Mouse (Mus musculus): ENCODE measurements around the gene Ano6.

Gene Ano6

GRCm38 (mm10) chr15:95915477-95915876 lies 124.8 kb downstream of the Ano6 start:
- POLR2A ChIA-PET, result no interaction called here
- CTCF ChIA-PET, result no interaction called here

- CTCF ChIA-PET, result interaction anchor here in 1 of 4 experiments (0.6 kb wide), 1 partner anchor 129 kb away, joined by 19 read pairs; no protein-coding TSS in a partner anchor
Observed at GRCm38 (mm10) chr15:95917330-95917729, 126.7 kb downstream of the Ano6 start.

GRCm38 (mm10) chr15:95920047-95920446 lies 129.4 kb downstream of the Ano6 start:
- ChIA-PET POLR2A (no interaction called here), CTCF (no interaction called here)

More at GRCm38 (mm10) chr15:95917330-95917729, 126.7 kb downstream of the Ano6 start:
- POLR2A ChIA-PET, result no interaction called here

GRCm38 (mm10) chr15:95921072-95921471 lies 130.4 kb downstream of the Ano6 start:
- ChIA-PET POLR2A (no interaction called here), CTCF (no interaction called here)

GRCm38 (mm10) chr15:95921639-95922038 lies 131.0 kb downstream of the Ano6 start:
- POLR2A ChIA-PET, result no interaction called here
- CTCF ChIA-PET, result interaction anchor here in 1 of 4 experiments (0.6 kb wide), 1 partner anchor 114 kb away, joined by 3 read pairs; no protein-coding TSS in a partner anchor

GRCm38 (mm10) chr15:95922558-95922957 lies 131.9 kb downstream of the Ano6 start:
- POLR2A ChIA-PET, result interaction anchor here in 2 of 4 experiments (0.8 to 1.0 kb wide), 2 partner anchors 9 to 12 kb away, joined by 3 read pairs; no protein-coding TSS in a partner anchor
- CTCF ChIA-PET, result interaction anchor here in 1 of 4 experiments (1.1 kb wide), 1 partner anchor 160 kb away, joined by 3 read pairs; no protein-coding TSS in a partner anchor

GRCm38 (mm10) chr15:95925334-95925986 lies 134.8 kb downstream of the Ano6 start:
- ChIA-PET POLR2A (no interaction called here), CTCF (no interaction called here)

GRCm38 (mm10) chr15:95929087-95929486 lies 138.4 kb downstream of the Ano6 start:
- ChIA-PET POLR2A (no interaction called here), CTCF (interaction anchor here in 1 of 4 experiments (0.7 kb wide), 1 partner anchor 189 kb away, joined by 3 read pairs; no protein-coding TSS in a partner anchor)

GRCm38 (mm10) chr15:95931013-95931775 lies 140.6 kb downstream of the Ano6 start:
- ChIA-PET CTCF (interaction anchor here in 1 of 4 experiments (0.5 to 0.7 kb wide), 2 partner anchors 158 to 540 kb away, joined by 3 read pairs; no protein-coding TSS in a partner anchor), POLR2A (no interaction called here)

- CTCF ChIA-PET, result interaction anchor here in 1 of 4 experiments (0.5 to 0.7 kb wide), 2 partner anchors 102 to 207 kb away, joined by 3 read pairs; no protein-coding TSS in a partner anchor
- POLR2A ChIA-PET, result interaction anchor here in 2 of 4 experiments (1.0 to 1.3 kb wide), 2 partner anchors 9 to 144 kb away, joined by 3 to 4 read pairs; no protein-coding TSS in a partner anchor
Observed at GRCm38 (mm10) chr15:95932358-95932757, 141.7 kb downstream of the Ano6 start.

GRCm38 (mm10) chr15:95935141-95935540 lies 144.5 kb downstream of the Ano6 start:
- POLR2A ChIA-PET, result no interaction called here
- CTCF ChIA-PET, result interaction anchor here in 1 of 4 experiments (0.6 kb wide), 1 partner anchor 212 kb away, joined by 4 read pairs; no protein-coding TSS in a partner anchor

GRCm38 (mm10) chr15:95943470-95943869 lies 152.8 kb downstream of the Ano6 start:
- ChIA-PET CTCF (interaction anchor here in 2 of 4 experiments (0.7 to 1.3 kb wide), 3 partner anchors 22 to 156 kb away, joined by 3 to 10 read pairs (median 3); no protein-coding TSS in a partner anchor), POLR2A (no interaction called here)

GRCm38 (mm10) chr15:95944299-95944698 lies 153.7 kb downstream of the Ano6 start:
- CTCF ChIA-PET, result interaction anchor here in 1 of 4 experiments (0.6 to 1.3 kb wide), 4 partner anchors 21 to 108 kb away, joined by 3 to 4 read pairs (median 3); no protein-coding TSS in a partner anchor
- POLR2A ChIA-PET, result interaction anchor here in 1 of 4 experiments (0.6 to 0.9 kb wide), 3 partner anchors 13 to 765 kb away, joined by 3 to 4 read pairs (median 3); no protein-coding TSS in a partner anchor

- POLR2A ChIA-PET, result no interaction called here
- CTCF ChIA-PET, result interaction anchor here in 2 of 4 experiments (0.7 to 1.0 kb wide), 2 partner anchors 8 to 183 kb away, joined by 3 read pairs; no protein-coding TSS in a partner anchor
Observed at GRCm38 (mm10) chr15:95945951-95946708, 155.5 kb downstream of the Ano6 start.

- POLR2A ChIA-PET, result interaction anchor here in 2 of 4 experiments (0.9 to 1.2 kb wide), 4 partner anchors 14 to 161 kb away, joined by 3 to 5 read pairs (median 3); partner anchors contain the start of gene Ano6 (in 1 of the 2)
- CTCF ChIA-PET, result interaction anchor here in 1 of 4 experiments (0.9 to 1.0 kb wide), 2 partner anchors 23 to 399 kb away, joined by 3 read pairs; no protein-coding TSS in a partner anchor
Observed at GRCm38 (mm10) chr15:95948411-95948810, 157.8 kb downstream of the Ano6 start.

GRCm38 (mm10) chr15:95949336-95949735 lies 158.7 kb downstream of the Ano6 start:
- ChIA-PET POLR2A (interaction anchor here in 2 of 4 experiments (0.6 to 1.1 kb wide), 2 partner anchors 13 to 26 kb away, joined by 3 read pairs; no protein-coding TSS in a partner anchor), CTCF (interaction anchor here in 1 of 4 experiments (0.6 kb wide), 1 partner anchor 1614 kb away, joined by 5 read pairs; no protein-coding TSS in a partner anchor)

- CTCF ChIA-PET, result no interaction called here
- POLR2A ChIA-PET, result no interaction called here
Observed at GRCm38 (mm10) chr15:95951497-95951896, 160.9 kb downstream of the Ano6 start.

- CTCF ChIA-PET, result interaction anchor here in 1 of 4 experiments (0.5 to 0.6 kb wide), 2 partner anchors 194 to 504 kb away, joined by 3 to 4 read pairs; no protein-coding TSS in a partner anchor
- POLR2A ChIA-PET, result no interaction called here
Observed at GRCm38 (mm10) chr15:95956692-95957091, 166.0 kb downstream of the Ano6 start.
